Mouse (Mus musculus): ENCODE measurements at regions not wholly inside any gene's neighbourhood (a gene's known extent, or its start where the extent isn't known, plus 50 kb on each side); places are given as distances from the start of the nearest gene placed in this dataset.

DNA sequence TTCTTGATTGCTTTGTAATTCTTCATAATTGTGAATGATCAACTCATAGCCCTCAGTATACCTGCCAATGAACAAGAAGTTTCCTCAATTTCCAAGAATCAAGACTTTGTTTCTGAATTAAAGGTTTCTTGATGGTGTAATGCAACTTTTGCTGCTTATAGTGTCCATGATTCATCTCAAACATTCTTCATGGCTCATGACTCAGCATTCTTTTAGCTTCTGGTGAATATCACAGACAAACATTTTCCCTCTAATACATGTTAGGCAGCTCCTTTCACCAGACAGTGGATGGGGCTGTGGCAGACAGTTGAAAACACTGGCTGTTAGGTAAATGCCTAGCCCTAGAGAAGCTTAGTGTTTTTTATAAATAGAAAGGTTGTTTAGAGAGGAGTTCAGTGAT is 686.5 kb upstream of the Igfbp3 start:
- DNase-seq (no peak), ATAC-seq (ENCODE audit: insufficient read depth) (no peak)
- no peak for TF ChIP-seq CTCF (IDR thresholded peaks at IDR 0.05; ENCODE audit: low read depth)
- Histone ChIP-seq H3K4me1 (ENCODE audit: insufficient read depth) (no peaks in the 10 kb centered on the region), H3K27ac (ENCODE audit: low read depth) (no peak overlapping the region), H3K27me3 (ENCODE audit: insufficient read depth, low read length) (no peaks in the 10 kb centered on the region), H3K4me3 (ENCODE audit: low read depth, low read length) (no peak overlapping the region), H3K9me3 (ENCODE audit: low read depth, low read length) (no peaks in the 10 kb centered on the region), H3K36me3 (ENCODE audit: insufficient read depth) (no peaks in the 10 kb centered on the region), H3K4me2 (no peak overlapping the region), H3K9ac (no peak overlapping the region)

DNA sequence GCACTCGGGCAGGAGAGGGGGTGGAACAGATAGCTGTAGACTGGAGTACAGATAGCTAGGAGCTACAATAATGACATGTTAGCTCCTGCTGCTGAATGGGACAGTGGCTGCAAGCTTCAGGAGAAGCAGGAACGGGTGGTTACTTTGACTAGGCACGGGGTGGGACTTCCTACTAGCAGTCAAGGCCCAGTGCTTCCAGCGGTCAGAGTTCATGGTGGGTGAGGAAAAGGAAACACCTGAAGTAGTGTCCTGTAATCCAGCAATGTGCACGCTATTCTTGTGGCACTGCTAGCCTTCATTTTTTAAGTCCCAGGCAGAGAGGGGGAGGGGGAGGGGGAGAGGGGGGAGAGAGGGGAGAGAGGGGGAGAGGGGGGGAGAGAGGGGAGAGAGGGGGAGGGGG is 684.5 kb upstream of the Igfbp3 start:
- no peak for ATAC-seq (ENCODE audit: insufficient read depth)
- no peak overlapping the region for H3K4me2 ChIP-seq
- no peak for DNase-seq

GRCm38 (mm10) chr11:7880506-7880905 is 666.8 kb upstream of the Igfbp3 start:
- Histone ChIP-seq H3K27me3 (ENCODE audit: insufficient read depth, low read length) (no peaks in the 10 kb centered on the region), H3K4me2 (no peak overlapping the region), H3K27ac (ENCODE audit: low read depth) (no peak overlapping the region), H3K9me3 (ENCODE audit: low read depth, low read length) (no peaks in the 10 kb centered on the region), H3K9ac (no peak overlapping the region), H3K4me3 (ENCODE audit: low read depth, low read length) (no peak overlapping the region), H3K36me3 (ENCODE audit: insufficient read depth) (no peaks in the 10 kb centered on the region), H3K4me1 (ENCODE audit: insufficient read depth) (no peaks in the 10 kb centered on the region)
- no peak for DNase-seq
- TF ChIP-seq CTCF (IDR thresholded peaks at IDR 0.05; ENCODE audit: low read depth): no peak
- no peak for ATAC-seq (ENCODE audit: insufficient read depth)
- WGBS: 71% methylated on average over 2 of the region's 2 CpGs

More for the DNA sequence above, 684.5 kb upstream of the Igfbp3 start:
- Histone ChIP-seq H3K27me3 (ENCODE audit: insufficient read depth, low read length) (no peaks in the 10 kb centered on the region), H3K36me3 (ENCODE audit: insufficient read depth) (no peaks in the 10 kb centered on the region), H3K27ac (ENCODE audit: low read depth) (no peak overlapping the region), H3K4me3 (ENCODE audit: low read depth, low read length) (no peak overlapping the region), H3K4me1 (ENCODE audit: insufficient read depth) (no peaks in the 10 kb centered on the region), H3K9ac (no peak overlapping the region), H3K9me3 (ENCODE audit: low read depth, low read length) (no peaks in the 10 kb centered on the region)
- 59% methylated on average over 5 of the region's 5 CpGs for WGBS
- no peak for TF ChIP-seq CTCF (IDR thresholded peaks at IDR 0.05; ENCODE audit: low read depth)

- no peaks in the 10 kb centered on the region for H3K27me3 ChIP-seq (ENCODE audit: insufficient read depth, low read length)
- WGBS: 39% methylated on average over 3 of the region's 3 CpGs
- no peak overlapping the region for H3K4me3 ChIP-seq (ENCODE audit: low read depth, low read length)
- TF ChIP-seq CTCF (IDR thresholded peaks at IDR 0.05; ENCODE audit: low read depth): no peak
- H3K9me3 ChIP-seq (ENCODE audit: low read depth, low read length): no peaks in the 10 kb centered on the region
- no peak overlapping the region for H3K4me2 ChIP-seq
- H3K9ac ChIP-seq: no peak overlapping the region
- no peak for ATAC-seq (ENCODE audit: insufficient read depth)
- no peak for DNase-seq
- H3K27ac ChIP-seq (ENCODE audit: low read depth): no peak overlapping the region
- no peaks in the 10 kb centered on the region for H3K4me1 ChIP-seq (ENCODE audit: insufficient read depth)
- no peaks in the 10 kb centered on the region for H3K36me3 ChIP-seq (ENCODE audit: insufficient read depth)
Measured at GRCm38 (mm10) chr11:7864116-7864515, 650.4 kb upstream of the Igfbp3 start.

DNA sequence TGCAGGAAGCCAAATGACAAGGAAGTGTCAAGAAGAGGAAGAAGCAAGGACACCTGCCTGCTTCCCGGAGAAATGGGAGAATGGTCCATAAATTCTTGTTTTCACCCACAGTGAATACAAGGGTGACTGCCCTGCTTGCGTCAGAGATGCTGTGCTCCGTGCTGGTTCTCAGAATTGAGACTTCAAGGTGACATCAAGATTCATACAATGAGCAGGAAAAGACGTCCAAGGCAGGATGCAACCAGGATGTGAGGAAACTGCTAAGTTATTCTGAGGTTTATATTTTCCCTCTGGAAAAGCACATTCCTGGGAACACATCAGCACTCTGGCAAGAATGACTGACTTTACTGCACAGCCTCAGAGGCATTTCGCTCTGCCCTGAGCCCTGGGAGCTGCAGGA is 650.0 kb upstream of the Igfbp3 start:
- no peaks in the 10 kb centered on the region for H3K36me3 ChIP-seq (ENCODE audit: insufficient read depth)
- H3K4me3 ChIP-seq (ENCODE audit: low read depth, low read length): no peak overlapping the region
- H3K4me2 ChIP-seq: no peak overlapping the region
- H3K9ac ChIP-seq: no peak overlapping the region
- H3K9me3 ChIP-seq (ENCODE audit: low read depth, low read length): no peaks in the 10 kb centered on the region
- H3K4me1 ChIP-seq (ENCODE audit: insufficient read depth): no peaks in the 10 kb centered on the region
- no peaks in the 10 kb centered on the region for H3K27me3 ChIP-seq (ENCODE audit: insufficient read depth, low read length)
- 56% methylated on average over 5 of the region's 5 CpGs for WGBS
- no peak for TF ChIP-seq CTCF (IDR thresholded peaks at IDR 0.05; ENCODE audit: low read depth)
- ATAC-seq (ENCODE audit: insufficient read depth) (no peak), DNase-seq (peak; percentile 16)
- H3K27ac ChIP-seq (ENCODE audit: low read depth): no peak overlapping the region

DNA sequence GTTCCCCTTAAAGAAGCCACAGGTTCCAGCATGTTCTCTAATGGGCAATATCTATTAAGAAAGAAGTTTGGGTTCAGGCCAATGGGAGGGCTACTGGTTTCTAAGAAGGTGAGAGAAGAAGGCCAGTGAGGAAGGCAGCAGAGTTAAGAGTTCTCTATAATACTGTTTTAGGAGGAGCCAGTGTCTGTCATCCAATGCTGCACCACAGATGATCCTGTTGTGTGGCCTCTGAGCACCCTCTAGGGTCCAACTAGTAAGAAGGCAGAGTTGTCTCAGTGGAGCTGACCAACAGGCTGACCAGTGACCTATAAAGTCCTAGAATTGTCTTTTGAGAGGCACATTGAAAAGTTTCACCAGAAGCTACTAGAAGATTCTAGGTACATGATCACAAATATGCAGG is 648.8 kb upstream of the Igfbp3 start:
- no peaks in the 10 kb centered on the region for H3K9me3 ChIP-seq (ENCODE audit: low read depth, low read length)
- H3K4me3 ChIP-seq (ENCODE audit: low read depth, low read length): no peak overlapping the region
- H3K36me3 ChIP-seq (ENCODE audit: insufficient read depth): no peaks in the 10 kb centered on the region
- peak; percentile 23; the same call in 1 of the 2 replicates for TF ChIP-seq CTCF (IDR thresholded peaks at IDR 0.05; ENCODE audit: low read depth)
- H3K4me1 ChIP-seq (ENCODE audit: insufficient read depth): no peaks in the 10 kb centered on the region
- no peaks in the 10 kb centered on the region for H3K27me3 ChIP-seq (ENCODE audit: insufficient read depth, low read length)
- H3K27ac ChIP-seq (ENCODE audit: low read depth): no peak overlapping the region
- no peak for ATAC-seq (ENCODE audit: insufficient read depth)
- no peak overlapping the region for H3K4me2 ChIP-seq
- H3K9ac ChIP-seq: no peak overlapping the region
- DNase-seq: peak; percentile 14

DNA sequence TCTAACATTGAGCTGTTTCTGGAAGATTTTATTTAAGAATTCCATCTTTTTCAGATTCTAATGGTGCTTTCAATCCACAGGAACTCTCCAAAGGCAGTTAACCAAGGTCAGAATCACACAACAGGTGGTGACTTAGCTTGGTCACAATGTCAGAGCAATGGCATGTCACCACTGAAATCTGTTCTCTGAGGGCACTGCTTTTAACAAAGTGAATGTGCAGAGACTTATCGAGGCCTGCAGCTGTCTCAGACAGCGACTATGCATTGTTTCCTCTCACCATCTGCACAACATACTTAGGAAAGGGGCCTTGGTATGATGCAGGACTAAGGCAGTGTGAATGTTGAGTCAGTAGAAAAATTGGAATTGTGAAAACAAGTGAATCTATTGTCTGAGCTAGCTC is 638.9 kb upstream of the Igfbp3 start:
- Histone ChIP-seq H3K36me3 (ENCODE audit: insufficient read depth) (no peaks in the 10 kb centered on the region), H3K4me3 (ENCODE audit: low read depth, low read length) (no peak overlapping the region), H3K9ac (no peak overlapping the region), H3K4me2 (no peak overlapping the region), H3K9me3 (ENCODE audit: low read depth, low read length) (no peaks in the 10 kb centered on the region), H3K27me3 (ENCODE audit: insufficient read depth, low read length) (no peaks in the 10 kb centered on the region), H3K4me1 (ENCODE audit: insufficient read depth) (no peaks in the 10 kb centered on the region), H3K27ac (ENCODE audit: low read depth) (no peak overlapping the region)
- DNase-seq (no peak), ATAC-seq (ENCODE audit: insufficient read depth) (no peak)
- TF ChIP-seq CTCF (IDR thresholded peaks at IDR 0.05; ENCODE audit: low read depth): no peak
- 77% methylated on average over 2 of the region's 2 CpGs for WGBS
